Mouse (Mus musculus): ENCODE results near the gene Reln.

DNA sequence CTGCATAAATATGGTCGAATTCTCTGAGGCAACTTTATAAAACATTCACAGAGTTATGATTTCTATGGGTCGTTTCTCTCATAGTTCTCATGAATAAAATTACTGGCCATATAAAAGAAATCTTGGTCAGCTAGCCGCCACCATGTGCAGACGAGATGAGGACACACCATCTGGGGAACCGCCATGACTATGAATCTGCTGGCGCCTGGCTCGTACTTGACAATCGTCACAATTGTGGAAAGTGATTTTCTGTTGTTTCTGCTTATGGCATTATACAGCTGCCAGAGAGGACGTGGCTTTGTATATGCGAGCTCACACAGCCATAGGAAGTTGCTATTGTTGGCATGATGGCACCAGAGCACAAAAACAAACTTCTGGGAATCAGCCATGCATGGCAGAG lies 31.5 kb downstream of the Reln start:
- no peak for TF ChIP-seq CTCF (IDR thresholded peaks at IDR 0.05; ENCODE audit: low read depth, low read length)
- TF ChIP-seq POLR2A (IDR thresholded peaks at IDR 0.05; ENCODE audit: insufficient read depth, low read length): no peak

Measured in ES-Bruce4 (cell line).